Mouse (Mus musculus) layer of hippocampus, postnatal 36 days (tissue): ENCODE results near the gene Cacna1g. TPM values are rescaled to one million over a fixed set of nuclear protein-coding genes. Genes with fewer than 3 reads are reported as not detected.

Experiments
- DNase-seq, 2 experiments: peaks; one replicate each; pipeline ENCODE4 v3.0.0; 2022
- total RNA-seq, 2 experiments: library from RNA; stranded (reverse); gene quantifications; 2 replicates each; pipeline ENCODE4 v1.2.3; 2021

The Cacna1g gene
- total RNA-seq, result 10 to 100 TPM; 65.7 to 81.0 TPM

DNA sequence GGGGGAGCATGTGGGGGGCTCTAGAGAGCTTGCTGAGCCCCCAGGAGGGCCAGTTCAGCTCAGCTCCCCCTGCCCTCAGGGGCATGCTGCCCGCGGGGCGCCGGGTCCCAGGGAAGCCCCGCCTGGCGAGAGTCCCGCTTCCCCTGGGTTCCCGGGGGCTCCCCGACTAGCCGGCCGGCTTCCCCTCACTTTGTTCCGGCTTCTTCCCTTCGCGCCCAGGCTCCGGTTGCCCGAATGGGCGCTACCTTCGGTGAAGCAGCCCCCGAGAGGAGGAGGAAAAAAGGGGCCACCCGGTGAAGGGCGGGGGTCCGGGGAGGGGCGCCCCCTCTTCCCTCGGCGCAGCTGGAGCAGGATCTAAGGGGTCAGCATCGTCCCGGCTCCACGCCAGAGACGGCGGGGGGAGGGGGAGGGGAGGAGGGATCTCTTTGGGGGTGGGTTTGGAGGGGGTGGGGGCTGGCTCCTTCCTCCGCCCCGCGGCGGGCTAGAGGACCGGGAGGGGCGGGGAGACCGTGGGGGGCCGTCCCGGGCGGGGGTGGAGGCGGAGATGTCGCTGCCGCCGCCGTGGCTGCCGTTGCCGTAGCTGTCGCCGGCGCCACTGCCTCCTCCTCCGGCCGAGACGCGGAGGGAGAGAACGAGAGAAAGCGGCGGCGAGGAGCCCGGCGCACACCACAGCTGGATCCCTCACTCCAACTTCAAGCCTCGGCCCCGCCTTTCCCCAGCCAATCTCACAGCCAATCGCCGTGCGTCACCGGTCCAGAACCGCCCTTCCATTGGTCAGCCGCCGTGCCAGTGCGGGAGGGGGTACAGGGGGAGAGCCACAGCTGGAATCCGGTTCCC, at the start of gene Cacna1g:
Cacna1g (minus strand) TSS at position 492 of the 837 bp plus-strand sequence.
- peak; percentile 84 to 86 for DNase-seq

DNA sequence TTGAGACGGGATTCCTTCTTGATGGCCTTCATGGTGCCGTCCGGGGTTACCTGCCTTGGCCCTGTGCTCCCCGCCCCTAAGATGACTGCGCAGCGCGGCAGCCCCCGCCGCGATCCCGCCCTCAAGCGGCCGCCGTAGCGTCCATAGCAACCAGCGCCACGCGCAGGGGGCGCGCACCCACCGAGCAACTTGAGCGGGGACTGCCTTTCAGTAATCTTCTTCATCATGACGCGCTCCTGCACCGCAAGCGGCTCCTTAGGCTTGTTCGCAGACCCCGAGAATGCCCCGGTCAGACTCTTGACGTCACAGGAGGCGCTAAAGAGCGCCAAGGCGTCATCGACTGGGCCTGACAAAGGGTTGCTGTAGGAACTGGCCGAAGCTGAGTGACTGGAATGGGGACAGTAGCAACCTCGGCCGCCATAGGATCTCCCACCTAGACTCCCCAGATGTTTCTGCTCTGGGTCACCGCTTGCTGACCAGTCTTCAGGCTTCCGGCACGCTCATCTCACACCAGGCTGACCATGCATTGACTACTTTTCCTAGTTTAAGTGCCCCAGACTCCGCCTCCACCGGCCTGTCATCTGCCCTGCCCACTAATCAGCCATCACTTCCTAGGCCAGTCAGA, 47.3 kb upstream of the Cacna1g start, which contains the start of gene Mycbpap:
Mycbpap (minus strand) TSS at position 524 of the 625 bp plus-strand sequence.
- DNase-seq, result peak; percentile 50 to 59

DNA sequence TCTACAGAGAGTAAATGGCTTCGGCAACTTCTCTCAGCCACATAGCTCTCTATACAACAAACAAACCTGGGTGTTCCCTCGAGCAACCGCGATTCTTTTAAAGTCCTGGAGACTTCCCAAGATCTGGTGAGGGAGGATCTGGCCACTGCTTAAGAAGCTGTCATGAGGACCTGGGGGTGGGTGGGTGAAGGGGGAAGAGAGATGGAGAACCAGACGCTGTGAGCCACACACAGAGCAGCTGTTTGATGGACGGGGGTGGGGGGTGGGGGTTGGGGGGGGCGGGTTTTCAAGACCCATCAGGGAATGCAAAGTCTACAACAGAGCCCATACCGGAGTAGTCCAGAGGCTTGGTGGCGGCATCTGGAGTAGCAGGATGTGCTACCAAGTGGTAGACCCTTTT, 39.5 kb upstream of the Cacna1g start:
- DNase-seq, result no peak

DNA sequence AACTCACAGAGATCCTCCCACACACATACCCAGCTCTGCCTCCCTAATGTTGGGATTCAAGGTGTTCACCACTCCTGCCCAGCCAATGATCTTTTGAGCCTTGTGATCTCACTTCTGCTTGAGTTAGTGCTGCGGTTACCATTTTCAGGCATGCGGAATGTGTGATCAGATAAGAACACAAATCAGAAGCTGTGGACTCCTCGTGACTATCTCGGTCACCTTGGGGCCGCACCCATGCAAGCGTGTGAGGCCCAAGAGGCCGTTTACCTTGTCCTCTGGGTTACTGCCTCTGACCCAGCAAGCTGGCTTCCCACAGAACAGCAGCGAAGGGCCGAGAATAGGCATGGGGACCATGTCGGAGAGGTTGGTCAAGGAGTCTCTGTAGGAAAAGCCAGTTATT, 35.0 kb upstream of the Cacna1g start:
- no peak for DNase-seq

DNA sequence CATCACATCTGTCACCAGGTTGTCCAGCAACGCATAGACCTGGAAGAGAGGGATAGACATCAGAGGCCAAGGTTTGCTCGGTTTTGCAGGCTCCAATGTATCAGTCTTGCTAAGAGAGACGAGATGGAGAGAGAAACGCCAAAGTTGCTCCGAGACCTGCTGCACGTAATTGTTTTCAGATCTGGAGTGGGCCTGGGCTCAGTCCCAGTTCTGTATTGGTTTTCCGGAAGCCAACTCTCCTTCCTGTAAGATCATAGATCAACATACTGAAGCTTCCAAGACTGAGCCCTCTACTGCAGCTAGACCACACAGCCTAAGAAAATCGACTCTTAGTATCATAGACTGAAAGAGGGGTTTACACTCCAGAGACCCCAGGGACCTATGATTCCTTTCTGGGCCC, 27.5 kb upstream of the Cacna1g start:
- no peak for DNase-seq

DNA sequence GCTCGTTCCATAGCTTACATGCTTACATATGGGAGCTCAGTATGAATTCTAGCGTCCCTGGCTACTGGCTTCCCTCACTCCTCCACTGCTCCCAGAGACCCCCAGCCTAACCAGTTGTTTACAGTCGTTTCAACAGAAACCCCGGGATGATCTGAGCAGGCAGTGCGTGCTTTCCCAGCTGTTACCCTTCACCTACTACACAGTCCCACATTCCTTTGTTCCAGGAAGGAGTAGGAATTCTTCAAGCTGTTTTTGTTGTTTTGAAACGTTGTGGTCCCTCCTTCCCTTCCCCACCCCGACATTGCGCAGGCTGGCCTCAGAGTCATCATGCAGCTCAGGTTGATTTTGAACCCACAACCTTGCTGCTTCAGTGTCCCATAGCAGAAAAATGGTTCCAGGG, 26.4 kb upstream of the Cacna1g start:
- no peak for DNase-seq

DNA sequence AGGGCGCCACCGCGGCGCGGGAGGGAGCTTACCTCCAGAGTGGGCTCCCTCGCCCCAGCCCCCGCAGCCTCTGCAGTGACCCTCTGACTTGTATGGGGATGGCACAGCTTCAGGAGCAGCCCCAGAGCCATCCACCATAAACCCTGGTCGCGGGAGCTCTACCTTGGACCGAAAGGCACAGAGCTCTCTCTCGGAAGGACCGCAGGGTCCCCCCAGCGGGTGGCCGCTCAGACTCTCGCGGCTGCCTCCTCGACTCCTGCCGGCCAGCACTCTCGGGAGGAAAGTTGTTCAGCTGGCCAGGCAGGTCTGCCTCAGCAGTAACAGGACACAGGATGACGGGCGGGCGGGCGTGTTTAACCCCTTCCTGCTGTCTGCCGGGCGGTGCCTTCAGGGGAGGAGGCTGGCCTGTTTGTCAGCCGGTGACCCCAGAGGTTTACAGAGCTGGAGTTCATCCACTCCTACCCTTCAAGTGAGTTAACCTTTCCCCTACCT, 25.7 kb upstream of the Cacna1g start, which contains the start of gene Epn3:
Epn3 (minus strand) TSS at position 314 of the 492 bp plus-strand sequence.
- no peak for DNase-seq

DNA sequence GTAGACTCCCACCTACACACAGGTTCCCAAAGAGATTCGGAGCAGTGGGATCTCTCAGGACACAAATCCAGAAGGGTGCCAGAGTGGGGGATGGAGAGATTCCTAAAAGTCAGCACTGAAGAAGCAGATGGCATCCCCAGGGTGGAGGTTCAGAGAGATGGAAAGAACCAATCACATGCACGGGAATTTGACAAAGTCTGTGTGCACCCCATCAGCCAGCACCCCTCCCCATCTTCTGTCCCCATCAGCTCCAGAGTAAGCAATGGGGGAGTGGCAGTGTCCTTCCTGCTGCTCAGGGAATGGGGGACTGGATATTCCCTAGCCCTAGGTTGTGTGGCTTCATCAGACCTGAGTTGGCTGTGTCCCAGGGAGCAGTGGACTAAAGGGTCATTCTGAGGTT, 25.0 kb upstream of the Cacna1g start:
- peak in 1 of 2 experiments; percentile 36 for DNase-seq

DNA sequence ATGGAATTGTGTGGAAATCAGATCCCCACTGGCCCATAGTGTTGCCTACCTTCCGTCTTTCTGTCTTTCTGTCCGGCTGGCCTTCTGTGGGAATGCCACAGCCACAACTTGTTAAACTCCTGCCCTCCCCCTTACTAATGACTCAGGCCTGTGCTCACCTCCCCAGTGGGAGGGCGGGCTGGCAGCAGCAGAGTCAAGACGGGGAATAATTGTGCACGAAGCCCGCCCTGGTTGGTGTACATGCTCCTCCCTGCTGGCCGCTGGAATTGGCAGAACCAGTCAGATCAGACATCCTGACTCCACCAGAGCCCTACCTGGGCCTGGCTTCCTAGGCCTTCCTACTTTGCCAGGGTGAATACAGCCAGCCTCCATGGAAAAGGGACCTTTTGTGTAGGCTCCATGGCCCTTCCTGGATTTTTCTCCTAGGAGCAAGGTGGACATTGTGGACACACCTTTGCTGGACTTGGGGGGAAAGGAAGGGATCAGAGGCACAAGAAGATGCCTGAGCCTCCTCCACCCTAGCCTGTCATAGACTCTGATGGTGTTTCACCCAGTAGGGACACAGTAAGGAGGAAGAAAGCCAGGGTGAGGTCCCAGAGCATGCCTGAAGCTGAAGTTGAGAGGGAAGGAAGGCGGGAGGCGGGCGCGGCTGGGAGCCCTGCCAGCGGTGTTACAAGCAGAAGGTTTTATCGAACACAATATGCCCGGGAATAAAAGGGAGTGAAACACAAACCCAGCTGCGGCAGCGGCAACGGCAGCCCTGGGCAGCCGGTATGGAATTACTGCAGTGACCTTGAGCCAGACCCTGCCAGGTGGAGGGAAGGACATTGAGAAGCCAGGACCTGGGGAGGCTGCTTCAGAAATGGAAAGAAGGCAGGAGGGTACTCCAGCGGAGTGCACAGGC, 24.3 kb upstream of the Cacna1g start:
- peak in 1 of 2 experiments; percentile 30 for DNase-seq

DNA sequence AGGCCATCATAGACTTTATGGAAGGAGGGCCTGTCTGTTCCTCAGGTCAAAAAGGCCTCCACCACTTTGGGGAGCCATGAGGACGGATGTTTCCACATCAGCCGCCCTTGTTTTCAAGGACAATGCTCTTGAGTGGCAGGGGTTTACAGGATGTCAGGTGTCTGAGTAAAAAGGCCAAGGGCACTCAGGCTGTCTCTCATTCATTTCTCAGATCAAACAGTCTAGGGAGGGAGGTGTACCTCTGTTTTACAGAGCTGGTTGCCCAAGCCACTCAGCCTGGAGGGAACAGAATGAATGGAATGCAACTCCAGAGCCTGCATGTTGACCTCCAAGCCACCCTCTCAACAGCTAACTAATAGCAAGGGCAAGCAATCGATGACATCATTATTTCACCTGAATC, 21.4 kb upstream of the Cacna1g start:
- no peak for DNase-seq

DNA sequence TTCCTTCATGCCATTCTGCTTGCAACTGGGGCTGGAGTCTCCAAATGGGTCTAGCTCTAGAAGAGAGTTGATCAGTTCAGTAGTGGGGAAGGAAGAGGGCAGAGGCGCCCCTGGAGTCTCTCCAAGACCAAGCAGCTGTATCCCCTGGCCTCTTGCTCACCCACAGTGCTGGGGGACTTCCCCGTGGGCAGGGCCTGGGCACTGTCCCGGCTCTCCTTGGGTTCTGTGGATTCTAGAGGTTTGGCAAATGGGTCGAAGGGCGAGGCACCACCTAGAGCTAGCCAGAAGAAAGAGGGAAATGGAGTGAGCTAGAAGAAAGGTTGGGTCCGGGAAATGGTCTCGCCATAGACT, 17.7 kb upstream of the Cacna1g start:
- DNase-seq, result no peak

DNA sequence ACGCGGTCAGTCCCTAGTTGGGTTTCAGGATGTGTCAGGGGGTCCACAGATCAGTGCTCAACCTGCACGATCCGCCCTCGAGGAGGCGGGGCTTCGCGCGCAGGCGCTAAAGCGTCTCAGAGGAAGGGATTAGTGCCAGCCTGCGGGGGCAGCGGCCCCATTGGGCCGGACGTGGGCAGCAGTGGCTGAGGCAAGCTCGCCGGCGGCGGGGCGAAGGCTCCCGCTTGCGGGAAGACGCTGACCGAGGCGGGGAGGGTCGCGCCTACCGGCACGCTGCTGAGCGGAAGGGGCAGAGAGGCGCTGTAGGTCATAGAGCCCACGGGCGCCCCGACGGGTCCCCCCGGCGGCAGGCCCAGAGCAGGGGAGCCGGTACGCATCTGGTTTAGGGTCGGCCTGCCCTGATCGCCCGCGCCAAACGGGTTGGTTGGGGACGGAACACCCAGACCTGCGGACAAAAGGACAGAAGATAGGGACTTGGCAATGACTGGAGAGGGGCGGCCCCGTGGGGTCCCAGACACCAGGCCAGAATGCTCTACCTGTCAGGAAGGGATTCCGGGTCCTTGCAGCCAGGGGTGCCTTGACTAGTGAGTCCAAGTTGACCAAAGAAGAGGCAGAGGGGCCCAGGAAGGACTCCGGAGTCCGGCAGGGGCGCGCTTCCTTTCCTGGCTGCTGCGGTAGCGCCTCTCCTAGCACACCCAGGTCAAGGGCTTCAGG, 17.2 kb upstream of the Cacna1g start:
- peak in 1 of 2 experiments; percentile 52 for DNase-seq

DNA sequence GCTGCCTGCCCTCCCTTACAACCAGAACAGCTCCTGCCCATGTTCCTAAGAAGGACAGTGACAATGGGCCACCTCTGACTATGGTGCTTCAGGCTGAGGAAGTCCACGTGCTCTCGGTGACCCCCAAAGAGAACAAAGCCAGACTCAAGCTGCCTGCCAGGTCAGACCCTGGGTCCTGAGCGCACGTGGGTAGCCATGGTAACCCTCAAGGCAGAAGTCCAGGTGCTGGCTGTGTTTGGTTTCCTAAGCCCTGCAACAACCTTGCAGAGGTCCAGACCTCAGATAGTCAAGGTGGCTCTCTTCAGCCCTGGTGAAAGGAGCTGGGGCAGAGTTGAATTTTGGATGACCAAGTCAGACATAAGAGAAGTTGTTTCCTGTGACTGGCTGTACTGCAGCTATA, 15.7 kb upstream of the Cacna1g start:
- DNase-seq, result no peak

DNA sequence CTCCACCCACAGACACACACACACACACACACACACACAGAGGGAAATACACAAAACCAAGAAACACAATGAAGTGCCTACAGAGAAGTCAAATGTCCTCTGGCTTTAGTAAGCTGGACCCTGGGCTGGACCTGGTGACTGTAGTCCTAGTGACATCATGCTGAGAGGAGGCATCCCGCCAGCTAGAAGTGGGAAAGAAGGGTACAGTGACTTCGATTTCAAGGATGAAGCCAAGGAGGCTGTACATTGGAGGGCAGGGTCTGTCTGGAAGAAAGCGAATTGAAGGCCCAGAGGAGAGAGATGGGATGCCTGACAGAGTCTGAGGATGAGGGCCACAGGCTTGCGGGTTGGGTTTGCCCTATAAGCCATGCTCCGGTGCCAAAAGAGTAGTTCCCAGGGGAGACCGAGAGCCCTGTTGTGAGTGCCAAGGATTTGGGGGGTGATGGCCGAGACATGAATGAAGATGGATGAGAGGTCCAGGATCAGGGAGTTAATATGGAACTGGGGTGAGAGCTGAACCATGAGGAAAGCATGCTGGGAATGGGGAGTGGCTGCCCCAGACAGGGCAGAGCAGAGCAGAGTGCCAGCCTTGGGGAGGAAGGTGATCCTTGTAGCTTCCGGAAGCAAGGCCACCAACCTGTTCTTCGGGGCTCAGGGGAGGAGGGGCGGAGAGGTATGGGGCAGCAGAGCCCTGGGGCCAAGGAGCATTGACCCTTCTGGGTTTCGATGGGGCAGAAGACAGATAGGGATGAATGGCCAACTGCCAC, 15.0 kb upstream of the Cacna1g start:
- DNase-seq, result no peak

DNA sequence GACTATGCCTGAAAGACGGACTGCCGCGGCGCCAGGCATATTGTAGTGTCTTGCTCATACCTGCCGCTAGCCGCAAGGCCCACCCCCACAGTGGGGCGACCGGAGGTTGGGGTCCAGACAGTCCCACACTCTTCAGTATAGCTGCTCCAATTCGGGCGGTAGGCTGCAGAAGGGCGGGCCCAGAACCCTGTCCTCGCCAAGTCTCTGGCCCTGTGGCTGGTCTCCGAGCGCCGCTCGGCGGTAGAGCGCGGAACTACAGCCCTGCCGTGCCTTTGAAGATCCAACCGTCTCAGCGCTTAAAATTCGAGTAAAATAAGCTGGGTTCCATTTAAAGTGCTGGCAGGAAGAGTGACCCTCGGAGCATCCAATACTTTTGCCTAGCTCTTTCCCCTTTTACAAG, 12.0 kb upstream of the Cacna1g start, which contains the start of gene Spata20:
Spata20 (minus strand) TSS at position 179 of the 400 bp plus-strand sequence.
- peak; percentile 85 to 89 for DNase-seq

DNA sequence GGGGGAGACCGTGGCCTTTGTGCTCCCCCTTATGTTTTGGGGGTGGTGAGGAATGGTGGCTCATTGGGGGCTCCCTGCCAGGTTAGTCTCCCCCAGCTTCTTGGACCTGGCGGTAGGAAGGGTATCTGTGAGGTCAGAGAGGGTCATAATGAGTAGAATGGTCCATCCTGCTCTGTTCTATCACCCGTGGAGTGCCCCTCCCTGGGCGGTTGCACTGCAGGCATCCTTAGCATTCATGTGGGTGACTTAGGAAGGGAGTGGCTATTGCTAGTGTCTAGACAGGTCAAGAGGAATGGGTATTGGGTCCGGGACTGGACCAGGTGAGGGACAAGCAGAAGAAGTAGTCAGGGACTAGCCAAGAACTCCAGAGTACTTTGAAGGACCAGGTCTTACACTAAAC, 11.2 kb upstream of the Cacna1g start:
- no peak for DNase-seq

DNA sequence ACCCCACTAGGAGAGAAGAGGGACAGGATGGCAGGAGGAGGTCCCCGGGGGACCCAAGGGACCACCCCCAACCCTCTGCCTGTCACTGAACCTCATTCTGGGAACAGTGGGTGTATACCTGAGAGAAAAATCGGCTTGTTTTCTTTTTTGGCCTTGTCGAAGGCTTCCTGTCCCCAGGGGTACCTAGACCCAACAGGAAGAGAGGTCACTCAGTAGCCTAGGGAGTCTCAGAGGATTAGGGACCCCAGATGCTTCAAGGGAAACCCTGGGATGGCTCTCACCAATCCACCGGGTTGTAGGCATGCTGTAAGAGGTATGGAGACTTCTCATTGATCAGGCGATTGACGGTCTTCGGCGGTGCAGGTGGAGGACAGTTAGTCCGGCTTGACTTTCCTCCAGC, 10.6 kb upstream of the Cacna1g start:
- DNase-seq, result no peak

DNA sequence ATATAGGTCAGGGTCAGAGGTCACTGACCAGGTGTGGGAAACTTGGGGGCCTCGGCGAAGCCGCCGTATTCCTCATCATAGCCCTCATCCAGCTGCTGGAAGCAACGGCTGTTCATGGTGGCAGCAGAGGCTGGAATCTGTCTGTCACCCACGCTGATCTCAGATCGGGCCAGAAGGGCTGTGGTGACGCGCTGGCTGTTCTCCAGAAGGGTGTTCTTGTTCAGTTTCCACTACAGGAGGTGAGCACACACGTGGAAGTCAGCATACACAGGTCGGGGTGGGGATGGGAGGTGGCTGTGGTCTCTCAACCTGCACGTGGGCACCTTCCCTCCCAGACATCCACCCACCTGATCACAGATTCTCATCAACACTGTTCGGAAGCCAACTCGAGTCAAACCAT, 9.9 kb upstream of the Cacna1g start:
- DNase-seq, result no peak

DNA sequence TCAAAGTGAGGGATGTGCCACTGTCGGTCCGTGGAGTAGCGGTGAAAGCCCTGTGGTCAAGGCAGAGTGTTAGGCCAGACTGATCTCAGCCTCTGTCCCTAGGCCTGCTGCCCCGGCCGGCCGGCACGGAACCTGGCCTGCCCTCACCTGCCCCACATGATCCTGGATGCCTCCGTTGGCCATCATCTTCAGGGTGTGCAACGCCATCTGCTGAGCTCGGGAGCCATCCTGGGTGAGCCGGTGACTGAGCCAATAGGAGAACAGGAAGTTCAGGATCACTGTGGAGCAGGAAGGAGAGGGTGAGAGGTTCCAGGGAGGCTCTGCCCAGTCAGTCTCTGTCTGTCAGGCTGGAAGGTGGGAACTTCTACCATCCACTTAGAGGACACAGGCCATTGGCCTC, 9.4 kb upstream of the Cacna1g start:
- no peak for DNase-seq

DNA sequence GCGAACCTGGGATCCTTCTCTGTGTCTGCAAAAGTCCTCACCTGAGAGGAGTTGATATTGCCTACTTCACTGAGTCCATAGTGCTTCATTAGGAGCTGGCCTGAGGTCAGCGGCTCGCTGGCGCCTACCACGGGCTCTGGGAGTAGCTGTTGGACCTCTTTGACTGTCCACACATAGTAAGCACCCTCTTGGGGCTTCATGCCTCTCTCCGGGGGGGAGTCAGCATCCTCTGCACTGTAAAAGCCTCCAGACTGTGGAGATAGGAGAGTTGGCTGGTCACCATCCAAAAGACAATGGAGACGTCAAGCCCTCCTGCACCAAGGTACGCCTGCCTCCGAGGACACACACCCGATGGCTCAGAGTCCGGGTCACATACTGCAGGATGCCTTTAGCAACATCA, 8.7 kb upstream of the Cacna1g start:
- no peak for DNase-seq

DNA sequence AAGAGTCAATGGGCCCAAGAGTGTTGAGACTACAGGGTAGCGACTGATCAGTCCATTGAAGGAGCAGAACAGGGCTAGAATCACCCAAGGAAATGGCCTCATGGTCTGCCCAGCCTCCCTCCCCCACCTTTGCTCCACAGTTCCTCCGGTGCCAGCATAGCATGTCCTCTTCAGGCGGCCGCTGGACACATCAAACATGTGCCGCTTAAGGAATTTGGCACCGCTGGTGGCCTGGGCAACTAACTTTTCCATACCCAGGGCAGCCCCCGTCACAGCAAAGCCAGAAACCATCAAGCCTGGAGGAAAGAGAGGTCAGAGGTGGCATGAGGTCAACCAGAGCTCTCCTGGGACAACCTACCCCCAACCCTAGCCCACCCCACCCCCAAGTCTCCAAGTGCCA, 8.0 kb upstream of the Cacna1g start:
- DNase-seq, result no peak
